Comparison of ENCODE assay signal across 20 mouse cellular contexts in genomic region chr16:52405272-52405671, GRCm38 (mm10). TPM values are rescaled to one million over a fixed set of nuclear protein-coding genes. Genes with fewer than 3 reads are reported as not detected.
DNase-seq lines count a peak whose midpoint lies in the region; ATAC-seq and TF ChIP-seq lines count a peak whose summit lies in the region.
"Had no signal": no experiment of that assay in that cellular context is flagged by ENCODE, and none has a peak within 500 bp of the region (broad histone marks: within the 10 kb centered on the region; RNA-seq: fewer than 3 reads in every experiment).

No protein-coding gene starts in this region.

- H3K4me3 ChIP-seq in C2C12 (ENCODE audit: insufficient read depth, poor library complexity, severe bottlenecking) = no peak overlapping the region
- H3K4me3 ChIP-seq in stomach, postnatal 0 days (ENCODE audit: low read depth, low read length) = no peak overlapping the region
- H3K4me3 ChIP-seq: embryonic facial prominence, embryonic 15.5 days; forebrain, embryonic 15.5 days; heart, embryonic 12.5 days had no signal

- H3K79me3 ChIP-seq in C2C12 (ENCODE audit: low read depth) = peaks cover 34% of the 10 kb centered on the region

- no peak for TF ChIP-seq EP300 in stomach, postnatal 0 days (optimal IDR thresholded peaks at IDR 0.05)

- TF ChIP-seq CTCF in C2C12 (IDR thresholded peaks at IDR 0.05; ENCODE audit: control insufficient read depth, insufficient read depth, insufficient read length) = no peak
- TF ChIP-seq CTCF in stomach, postnatal 0 days (IDR thresholded peaks at IDR 0.05; ENCODE audit: low read depth) = no peak

- peaks cover 70% of the 10 kb centered on the region for H3K79me2 ChIP-seq in C2C12 (ENCODE audit: control insufficient read depth, insufficient read depth)

- peak; percentile 4 for DNase-seq in heart, postnatal 4 days
- DNase-seq in heart, postnatal 14 days = no peak
- DNase-seq in forelimb bud, embryonic 11.5 days (ENCODE audit: low read depth, low spot score) = peak; percentile 11
- DNase-seq in stomach, postnatal 0 days (ENCODE audit: low spot score) = no peak
- no peak for DNase-seq in adrenal gland, postnatal 4 days (ENCODE audit: low spot score in 2 of 2)
- DNase-seq: adrenal gland, adult 2 months; adrenal gland, postnatal 25 days; B cell, adult 2 months; cerebellum, adult 11 months; cerebellum, adult 8-10 months; cerebellum, postnatal 14 days; embryo, embryonic 11 days; gastrocnemius, postnatal 10 days; kidney, adult 11 months had no signal

- H3K4me2 ChIP-seq in stomach, postnatal 0 days (replicated peaks; ENCODE audit: low read depth) = no peak overlapping the region
- H3K4me2 ChIP-seq: embryonic facial prominence, embryonic 15.5 days; forebrain, embryonic 15.5 days; heart, embryonic 12.5 days had no signal

- H3K27me3 ChIP-seq in C2C12 (ENCODE audit: control insufficient read depth, insufficient read depth, insufficient read length) = no peaks in the 10 kb centered on the region
- H3K27me3 ChIP-seq in stomach, postnatal 0 days (ENCODE audit: control insufficient read depth, insufficient read depth, low read length) = no peaks in the 10 kb centered on the region
- H3K27me3 ChIP-seq: embryonic facial prominence, embryonic 15.5 days; forebrain, embryonic 15.5 days; heart, embryonic 12.5 days had no signal

- H3K4me1 ChIP-seq in stomach, postnatal 0 days (replicated peaks; ENCODE audit: control insufficient read depth, insufficient read depth) = no peaks in the 10 kb centered on the region
- H3K4me1 ChIP-seq: embryonic facial prominence, embryonic 15.5 days; forebrain, embryonic 15.5 days; heart, embryonic 12.5 days had no signal

- ATAC-seq in stomach, postnatal 0 days (ENCODE audit: low FRiP score, low TSS enrichment) = 0 out of 2 replicates have a peak, but pooled peaks have one; percentile 45
- ATAC-seq in cerebellum, adult (ENCODE audit: insufficient number of reproducible peaks, low FRiP score, low TSS enrichment) = no peak
- ATAC-seq: forebrain, embryonic 15.5 days; hindbrain, embryonic 16.5 days had no signal

- H3K36me3 ChIP-seq in C2C12 (ENCODE audit: control insufficient read depth, insufficient read depth) = no peaks in the 10 kb centered on the region
- no peaks in the 10 kb centered on the region for H3K36me3 ChIP-seq in stomach, postnatal 0 days (ENCODE audit: control insufficient read depth, insufficient read depth, low read length)
- H3K36me3 ChIP-seq: embryonic facial prominence, embryonic 15.5 days; forebrain, embryonic 15.5 days; heart, embryonic 12.5 days had no signal

- intact Hi-C loops in heart, postnatal 14 days (cut with DNase I) = no loop called here

- no peak overlapping the region for H3K27ac ChIP-seq in stomach, postnatal 0 days (replicated peaks)
- H3K27ac ChIP-seq: embryonic facial prominence, embryonic 15.5 days; forebrain, embryonic 15.5 days had no signal

- WGBS in stomach, postnatal 0 days = 77% methylated on average over 2 of the region's 2 CpGs

- no peak overlapping the region for H3K9ac ChIP-seq in stomach, postnatal 0 days (ENCODE audit: low read length)
- H3K9ac ChIP-seq: embryonic facial prominence, embryonic 15.5 days; forebrain, embryonic 15.5 days; heart, embryonic 12.5 days had no signal

- no peaks in the 10 kb centered on the region for H3K9me3 ChIP-seq in stomach, postnatal 0 days (ENCODE audit: control insufficient read depth, low read length)
- H3K9me3 ChIP-seq: embryonic facial prominence, embryonic 15.5 days; forebrain, embryonic 15.5 days; heart, embryonic 12.5 days had no signal

- no peak overlapping the region for H3ac ChIP-seq in C2C12 (ENCODE audit: control insufficient read depth, insufficient read length, low read depth)

TF ChIP-seq in C2C12, 6 proteins besides CTCF, POLR2A, EP300 and RAD21:
- TF ChIP-seq USF1 (IDR thresholded peaks at IDR 0.05; ENCODE audit: low read depth) (no peak), MYOD1 (IDR thresholded peaks at IDR 0.05; ENCODE audit: control insufficient read depth, insufficient read length, low read depth) (peak; percentile 78)

RNA-seq across cellular contexts. Expression of gene Alcam, which starts 48.6 kb away (rescaled TPM):
- 10 to 100 TPM in 1 of 2 experiments, 1 to 10 TPM in 1; 9.2 to 10.1 TPM for total RNA-seq in heart, postnatal 4 days (2021)
- total RNA-seq in heart, postnatal 14 days (2021) = 1 to 10 TPM; 4.1 to 5.1 TPM
- 27.7 TPM for polyA plus RNA-seq in C2C12 (2012; fragmentation: generic; extraction: Trizol)
- polyA plus RNA-seq in stomach, postnatal 0 days (2015; fragmentation: Nextera tagmentation; extraction: Ambion mirVana) = 19.7 and 20.4 TPM in 2 replicates
- 100 to 1,000 TPM; 103 to 129 TPM for total RNA-seq in adrenal gland, postnatal 4 days (2021)

Comparison
In these comparisons a context has a peak if more than half of its experiments do, and no peak if none do; other contexts are left out.
1. DNase-seq: peak in heart, postnatal 4 days (single experiment) and forelimb bud, embryonic 11.5 days (single experiment); none in heart, postnatal 14 days (0 of 2), stomach, postnatal 0 days (single experiment) and adrenal gland, postnatal 4 days (0 of 2).
2. RNA of gene Alcam, which starts 48.6 kb away (total RNA-seq): 103 to 129 TPM in adrenal gland, postnatal 4 days; 9.2 to 10.1 TPM in heart, postnatal 4 days and 4.1 to 5.1 TPM in heart, postnatal 14 days; every median in the first group is over 4 times any median in the second.